Mouse (Mus musculus) midbrain, embryonic 16.5 days (tissue): ENCODE data around the gene AC124108.1. TPM values are rescaled to one million over a fixed set of nuclear protein-coding genes. Genes with fewer than 3 reads are reported as not detected.

Source experiments
- ATAC-seq: fragments of 200-750 bp; cut with Nextera tagmentation; 2 replicates; pipeline ENCODE4 v1.8.0; 2017; ENCODE audit warnings: moderate TSS enrichment
- H3K27ac ChIP-seq: fragments of 300-500 bp; sonication (generic); 2 replicates; pipeline ENCODE4 v1.5.1; 2014; ENCODE audit warnings: mild to moderate bottlenecking, low read length, mixed read lengths
- H3K27me3 ChIP-seq: fragments of 300-500 bp; sonication (generic); 2 replicates; pipeline ENCODE4 v1.6.1; 2014; ENCODE audit warnings: low read depth, low read length, mixed read lengths; ENCODE audit not compliant: control insufficient read depth, insufficient read depth
- H3K36me3 ChIP-seq: fragments of 300-500 bp; sonication (generic); 2 replicates; pipeline ENCODE4 v1.6.1; 2014; ENCODE audit warnings: mild to moderate bottlenecking, low read length, moderate library complexity, mixed read lengths; ENCODE audit not compliant: control insufficient read depth, insufficient read depth
- H3K4me1 ChIP-seq: fragments of 300-500 bp; sonication (generic); 2 replicates; pipeline ENCODE4 v1.6.1; 2014; ENCODE audit warnings: mild to moderate bottlenecking, low read length, mixed read lengths; ENCODE audit not compliant: control insufficient read depth, insufficient read depth
- H3K4me2 ChIP-seq: fragments of 300-500 bp; sonication (generic); 2 replicates; pipeline ENCODE4 v1.6.1; 2014; ENCODE audit warnings: mild to moderate bottlenecking, low read length, mixed read lengths
- H3K4me3 ChIP-seq: fragments of 300-500 bp; sonication (generic); 2 replicates; pipeline ENCODE4 v1.5.1; 2014; ENCODE audit warnings: low read depth, mild to moderate bottlenecking, low read length, moderate library complexity, mixed read lengths
- H3K9ac ChIP-seq: fragments of 300-500 bp; sonication (generic); 2 replicates; pipeline ENCODE4 v1.6.1; 2014; ENCODE audit warnings: low read depth, low read length, mixed read lengths
- H3K9me3 ChIP-seq: fragments of 300-500 bp; sonication (generic); replicated peaks from 2 replicates; pipeline ENCODE4 v1.6.1; 2014; ENCODE audit warnings: mild to moderate bottlenecking, low read length, mixed read lengths; ENCODE audit not compliant: control insufficient read depth, poor library complexity, severe bottlenecking
- WGBS: fragments of 180-500 bp; shearing (Covaris S2); extraction: QIAGEN DNeasy Blood & Tissue Kit; methylation state at CpG from one replicate; pipeline ENCODE4 v1.1.7; 2014; 5-methylcytosine and 5-hydroxymethylcytosine counted together
- microRNA counts: library from miRNA; unstranded; fragments of <30 nt; microRNA quantifications from one replicate; lab custom pipeline; 2016
- microRNA-seq: library from miRNA; unstranded; fragments of <30 nt; microRNA quantifications from one replicate; pipeline ENCODE4, GENCODE M21; 2017
- polyA plus RNA-seq: library from polyadenylated mRNA; unstranded; fragments of >200 nt; fragmentation: Nextera tagmentation; extraction: Ambion mirVana; gene quantifications from 2 replicates; pipeline ENCODE4 v1.2.1, GENCODE M21; 2015

The AC124108.1 gene
- polyA plus RNA-seq, 1 experiment from 2014 or later: 2.8 TPM

DNA sequence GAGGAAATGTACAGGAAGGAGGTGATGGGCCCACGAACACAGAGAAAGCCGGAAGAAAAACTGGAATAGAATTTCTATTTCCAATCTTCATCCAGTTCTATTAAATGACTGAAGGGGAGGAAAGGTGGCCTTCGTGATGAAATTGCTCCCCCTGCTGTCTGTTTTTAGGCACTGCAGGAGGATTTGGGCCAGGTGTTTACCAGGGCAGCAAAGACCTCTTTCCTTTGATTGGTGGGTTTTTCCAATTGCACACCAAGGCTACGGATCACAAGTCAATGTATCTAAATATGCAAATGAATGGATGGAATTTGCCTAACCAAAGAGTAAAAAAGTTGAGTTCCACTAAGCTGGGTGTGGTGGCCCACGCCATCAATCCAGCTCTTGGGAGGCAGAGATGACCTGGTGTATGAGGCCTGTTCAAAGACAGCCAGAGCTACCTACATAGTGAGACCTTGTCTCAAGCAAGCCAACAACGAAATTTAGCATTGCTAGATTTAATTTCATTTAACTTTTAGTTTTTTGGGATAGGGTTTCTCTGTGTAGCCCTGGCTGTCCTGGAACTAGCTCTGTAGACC lies 46.4 kb downstream of the AC124108.1 start:
- 21% methylated on average over 6 of the region's 6 CpGs for WGBS

DNA sequence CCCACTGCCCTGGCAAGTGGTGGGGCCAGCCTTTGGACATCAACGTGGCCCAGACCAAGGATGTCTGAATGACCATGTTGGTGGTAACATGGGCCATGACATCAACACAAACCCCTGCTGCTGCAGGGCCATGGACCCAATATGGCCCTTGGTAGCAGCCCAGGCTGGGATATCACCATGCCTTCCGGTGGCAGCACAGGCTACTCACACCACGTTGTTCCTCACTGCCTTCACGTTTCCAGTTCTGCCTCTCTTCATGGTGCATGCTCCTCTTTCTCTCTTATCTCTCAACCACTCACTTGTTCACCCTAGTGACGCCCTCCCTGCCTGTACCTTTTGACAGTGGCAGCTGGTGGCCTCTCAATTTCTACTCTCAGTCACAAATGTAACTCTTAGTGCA lies 53.8 kb downstream of the AC124108.1 start:
- Histone ChIP-seq H3K27ac (no peak overlapping the region), H3K36me3 (no peaks in the 10 kb centered on the region), H3K9me3 (no peaks in the 10 kb centered on the region), H3K9ac (no peak overlapping the region), H3K4me3 (no peak overlapping the region), H3K4me1 (no peaks in the 10 kb centered on the region), H3K27me3 (no peaks in the 10 kb centered on the region), H3K4me2 (no peak overlapping the region)
- WGBS: 74% methylated on average over 5 of the region's 5 CpGs
- no peak for ATAC-seq

More for the DNA sequence above, 46.4 kb downstream of the AC124108.1 start:
- H3K27ac ChIP-seq: no peak overlapping the region
- no peaks in the 10 kb centered on the region for H3K27me3 ChIP-seq
- ATAC-seq: peak; percentile 33; the same call in 1 of the 2 replicates
- 0 out of 2 replicates have a peak, but pooled peaks cover 3% of the 10 kb centered on the region for H3K4me1 ChIP-seq
- no peaks in the 10 kb centered on the region for H3K9me3 ChIP-seq
- H3K4me2 ChIP-seq: no peak overlapping the region
- H3K4me3 ChIP-seq: no peak overlapping the region
- H3K9ac ChIP-seq: no peak overlapping the region
- no peaks in the 10 kb centered on the region for H3K36me3 ChIP-seq

DNA sequence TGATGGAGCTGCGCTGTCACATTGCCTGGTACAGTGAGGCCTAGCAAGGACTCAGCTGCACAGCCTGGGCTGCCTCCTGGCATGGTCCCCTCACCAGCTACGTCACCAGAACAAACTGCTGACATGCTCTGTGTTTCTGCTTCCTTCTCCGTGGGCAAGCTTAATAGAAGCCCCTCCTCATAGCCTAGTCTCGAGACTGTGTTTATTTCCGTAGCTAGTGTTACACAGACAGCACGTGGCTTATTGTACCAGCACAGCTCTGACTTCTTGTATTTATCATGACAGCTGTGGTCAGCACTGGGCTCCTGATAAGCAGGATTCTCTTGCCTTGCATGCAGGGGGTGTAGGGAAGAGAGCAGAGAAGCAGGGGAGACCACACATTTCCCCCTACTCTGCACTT lies 54.9 kb downstream of the AC124108.1 start:
- Histone ChIP-seq H3K4me3 (no peak overlapping the region), H3K4me1 (no peaks in the 10 kb centered on the region), H3K9me3 (no peaks in the 10 kb centered on the region), H3K4me2 (no peak overlapping the region), H3K27ac (no peak overlapping the region), H3K36me3 (no peaks in the 10 kb centered on the region), H3K27me3 (no peaks in the 10 kb centered on the region), H3K9ac (no peak overlapping the region)
- ATAC-seq: no peak
- 73% methylated on average over 6 of the region's 6 CpGs for WGBS

DNA sequence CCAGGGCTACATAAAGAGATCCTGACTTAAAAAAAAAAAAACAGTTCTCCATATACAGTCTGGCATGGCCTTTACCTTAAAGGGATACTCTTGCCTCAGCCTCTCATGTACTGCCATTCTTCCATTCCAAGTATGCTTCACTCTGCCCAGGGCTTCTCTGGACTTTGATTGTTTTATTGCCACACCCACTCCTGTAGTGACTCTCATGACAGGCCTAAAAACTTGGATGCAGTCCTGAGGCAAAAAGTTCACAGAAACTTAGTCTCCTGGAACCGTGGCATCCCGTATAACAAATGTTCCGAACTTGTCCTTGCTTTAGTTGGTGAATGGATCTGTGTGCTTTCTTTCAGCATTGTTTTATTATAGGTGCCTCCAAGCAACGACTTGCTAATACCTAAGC lies 55.4 kb downstream of the AC124108.1 start:
- Histone ChIP-seq H3K4me1 (no peaks in the 10 kb centered on the region), H3K27ac (no peak overlapping the region), H3K4me3 (no peak overlapping the region), H3K9me3 (no peaks in the 10 kb centered on the region), H3K4me2 (no peak overlapping the region), H3K27me3 (no peaks in the 10 kb centered on the region), H3K9ac (no peak overlapping the region), H3K36me3 (no peaks in the 10 kb centered on the region)
- 89% methylated on average over 4 of the region's 4 CpGs for WGBS
- ATAC-seq: no peak

DNA sequence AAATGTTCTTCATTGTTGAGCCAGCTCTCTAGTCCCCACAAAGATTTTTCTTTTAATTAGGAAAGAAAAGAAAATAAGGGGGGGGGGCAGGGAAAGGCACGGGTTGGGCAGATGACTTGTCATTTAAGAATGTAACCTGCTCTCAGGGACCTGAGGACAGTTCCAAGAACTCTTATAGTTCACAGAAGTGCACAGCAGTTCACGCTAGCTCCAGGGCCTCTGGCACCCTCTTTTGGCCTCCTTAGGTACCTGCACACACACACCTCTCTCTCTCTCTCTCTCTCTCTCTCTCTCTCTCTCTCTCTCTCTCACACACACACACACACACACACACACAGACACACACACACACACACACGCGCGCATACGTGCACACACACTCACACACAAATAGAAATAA lies 63.2 kb downstream of the AC124108.1 start:
- H3K4me3 ChIP-seq: no peak overlapping the region
- no peak overlapping the region for H3K9ac ChIP-seq
- H3K4me2 ChIP-seq: no peak overlapping the region
- no peaks in the 10 kb centered on the region for H3K27me3 ChIP-seq
- 83% methylated on average over 6 of the region's 6 CpGs for WGBS
- H3K9me3 ChIP-seq: no peaks in the 10 kb centered on the region
- no peak for ATAC-seq
- H3K27ac ChIP-seq: no peak overlapping the region
- no peaks in the 10 kb centered on the region for H3K36me3 ChIP-seq
- H3K4me1 ChIP-seq: no peaks in the 10 kb centered on the region

MicroRNA genes within 50 kb of the gene (microRNA counts, 519-probe panel; counts per million panel counts)
- microRNA mmu-miR-135b (lab: Ali Mortazavi, UCI): 3,369 counts per million, percentile 93 among the panel's probes with 10 or more counts

Small RNA genes lying within 50 kb of the gene (microRNA-seq; reads per million reads assigned to microRNA genes)
- gene Mir135b: 14,352 reads per million, percentile 97 among the genes with 10 or more reads in this experiment

Other genes with a start within 250 kb of the AC124108.1 start
- 2.3 and 2.7 TPM in 2 replicates for gene Slc45a3, start 228.5 kb upstream of the AC124108.1 start, polyA plus RNA-seq
- 8.1 and 8.7 TPM in 2 replicates for gene Elk4, start 183.8 kb upstream of the AC124108.1 start, polyA plus RNA-seq
- 7.7 and 10.4 TPM in 2 replicates for gene Mfsd4a, start 123.4 kb upstream of the AC124108.1 start, polyA plus RNA-seq
- 1.7 and 2.4 TPM in 2 replicates for gene Cdk18, start 51.8 kb upstream of the AC124108.1 start, polyA plus RNA-seq
- 16.2 and 18.0 TPM in 2 replicates for gene Lemd1, start within 50 bp of the AC124108.1 start, polyA plus RNA-seq
- gene Gm10188, start 38.3 kb downstream of the AC124108.1 start, polyA plus RNA-seq: 0.28 and 0.63 TPM in 2 replicates
- gene Klhdc8a, start 107.2 kb downstream of the AC124108.1 start, polyA plus RNA-seq: 8.3 and 10.8 TPM in 2 replicates
- gene Nuak2, start 124.7 kb downstream of the AC124108.1 start, polyA plus RNA-seq: 19.8 and 22.0 TPM in 2 replicates
- 33.3 and 38.1 TPM in 2 replicates for gene Tmcc2, start 199.8 kb downstream of the AC124108.1 start, polyA plus RNA-seq
- gene Dstyk, start 226.1 kb downstream of the AC124108.1 start, polyA plus RNA-seq: 10.3 and 10.5 TPM in 2 replicates